Mouse (Mus musculus): ENCODE data around the gene Tbc1d12.
"Not testable (repeated sequence)": the region's sequence is repeated elsewhere in the genome, so short reads cannot be mapped to it uniquely, and the experiment has no call there.

Tbc1d12 gene

GRCm38 (mm10) chr19:38836438-38837170 is at the start of gene Tbc1d12:
Gene Tbc1d12 (plus strand): TSS chr19:38836579.
- DNase-seq, result peak; percentile 89

- DNase-seq, result no peak
Observed at GRCm38 (mm10) chr19:38787756-38788155, 48.6 kb upstream of the Tbc1d12 start.

- DNase-seq, result no peak
Observed at GRCm38 (mm10) chr19:38793563-38794045, 42.8 kb upstream of the Tbc1d12 start.

DNA sequence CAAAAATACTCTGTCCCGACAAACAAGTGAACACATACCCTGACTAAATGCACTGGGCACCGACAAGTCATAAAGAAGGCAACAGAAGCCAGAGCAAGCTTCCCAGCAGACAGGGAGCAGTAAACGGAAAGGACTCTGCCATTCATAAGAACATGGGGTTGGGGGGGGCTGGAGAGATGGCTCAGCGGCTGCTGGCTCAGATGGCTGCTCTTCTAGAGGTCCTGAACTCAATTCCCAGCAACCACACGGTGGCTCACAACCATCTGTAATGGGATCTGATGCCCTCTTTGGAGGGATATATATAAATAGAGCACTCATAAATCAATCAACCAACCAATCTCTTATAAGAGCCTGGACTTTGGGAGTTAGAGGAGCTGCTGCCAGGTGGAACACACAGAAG is 39.8 kb upstream of the Tbc1d12 start:
- DNase-seq, result no peak

DNA sequence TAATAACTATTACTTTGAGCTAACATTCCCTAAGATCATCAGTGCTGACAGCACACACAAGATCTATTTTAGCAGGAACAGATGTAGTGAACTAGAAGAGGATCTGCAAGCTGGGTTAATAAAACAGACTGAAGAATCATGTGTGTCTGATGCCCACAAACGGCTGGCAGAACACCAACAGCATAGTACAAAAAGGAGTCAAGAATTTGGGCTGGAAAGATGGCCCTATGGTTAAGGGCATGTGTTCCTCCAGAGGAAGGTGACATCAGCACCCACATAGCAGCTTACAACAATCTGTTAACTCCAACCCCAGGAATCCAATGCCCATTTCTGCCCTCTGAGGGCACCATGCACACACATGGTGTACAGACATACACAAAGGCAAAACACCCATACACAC is 38.1 kb upstream of the Tbc1d12 start:
- peak; percentile 42 for DNase-seq

GRCm38 (mm10) chr19:38798801-38799200 is 37.6 kb upstream of the Tbc1d12 start:
- peak; percentile 37 for DNase-seq

DNA sequence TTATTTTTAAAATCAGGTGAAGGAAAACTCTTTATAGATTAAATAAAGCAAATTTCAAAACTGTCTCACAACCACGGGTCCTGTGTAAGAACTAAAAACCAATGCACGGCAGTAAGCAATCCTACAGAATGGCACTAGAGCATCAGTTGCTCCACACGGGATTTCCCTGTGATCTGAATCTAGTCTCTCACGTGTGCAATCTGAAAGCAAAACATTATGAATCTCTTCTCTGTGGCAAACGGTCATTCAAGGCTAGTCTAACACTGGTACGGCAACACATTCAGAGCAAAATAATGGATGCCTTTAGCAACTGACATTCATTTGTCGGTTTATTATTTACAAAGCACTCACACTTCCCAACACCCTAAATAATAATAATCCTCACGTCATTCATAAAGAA is 18.2 kb upstream of the Tbc1d12 start:
- no peak for DNase-seq

DNA sequence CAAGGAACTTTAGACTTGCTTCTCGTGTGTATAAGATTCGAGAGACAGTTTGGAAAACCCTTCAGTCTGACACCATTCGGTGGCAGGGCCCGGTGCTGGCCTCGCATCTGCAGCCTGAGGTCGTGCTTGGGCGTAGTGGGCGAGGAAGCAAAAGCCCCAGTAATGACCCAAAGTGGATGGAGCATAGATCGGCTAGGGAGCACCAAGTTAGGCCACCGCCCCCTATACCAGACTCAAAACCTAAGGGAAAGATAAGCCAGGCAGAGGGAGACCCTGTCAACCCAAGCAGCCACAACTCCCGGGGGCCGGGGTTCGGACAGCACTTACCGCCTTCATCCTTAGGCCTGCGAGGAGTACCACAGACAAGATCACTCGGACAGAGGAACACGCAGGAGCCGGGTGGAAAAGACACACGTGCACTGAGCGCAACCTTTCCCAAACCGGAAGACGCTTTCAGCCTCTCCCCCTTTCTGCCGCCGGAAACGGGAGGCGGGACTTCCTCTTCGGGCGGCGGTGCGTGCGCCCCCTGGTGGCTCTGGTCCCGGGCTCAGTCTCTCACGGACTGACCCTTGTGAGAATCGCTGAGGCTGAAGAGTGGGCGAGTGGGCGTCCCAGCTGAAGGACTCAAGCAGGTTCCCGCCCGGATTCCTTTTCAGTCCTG is 17.5 kb upstream of the Tbc1d12 start, which contains the start of gene Noc3l:
Gene Noc3l, minus strand, starts transcription at position 472 of the 661 bp plus-strand sequence.
- peak; percentile 94 for DNase-seq

DNA sequence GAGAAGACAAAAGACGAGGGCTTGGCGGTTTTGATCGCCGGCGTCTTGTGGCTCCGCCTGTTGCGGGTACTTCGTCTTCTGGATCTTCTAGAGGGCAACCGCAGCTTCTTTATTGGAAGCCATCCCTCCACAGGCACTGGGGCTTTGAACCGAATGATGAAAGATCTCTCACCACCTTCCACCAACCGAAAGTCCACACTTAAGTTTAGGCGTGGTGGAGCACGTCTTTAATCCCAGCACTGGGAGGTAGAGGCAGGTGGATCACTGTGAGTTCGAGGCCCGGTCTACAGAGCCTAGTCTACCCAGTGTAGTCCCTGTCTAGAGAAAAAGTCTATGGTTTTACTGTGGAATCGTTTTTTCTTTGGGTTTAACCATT is 17.0 kb upstream of the Tbc1d12 start:
- no peak for DNase-seq

GRCm38 (mm10) chr19:38820186-38820804 is 16.1 kb upstream of the Tbc1d12 start:
- no peak for DNase-seq

DNA sequence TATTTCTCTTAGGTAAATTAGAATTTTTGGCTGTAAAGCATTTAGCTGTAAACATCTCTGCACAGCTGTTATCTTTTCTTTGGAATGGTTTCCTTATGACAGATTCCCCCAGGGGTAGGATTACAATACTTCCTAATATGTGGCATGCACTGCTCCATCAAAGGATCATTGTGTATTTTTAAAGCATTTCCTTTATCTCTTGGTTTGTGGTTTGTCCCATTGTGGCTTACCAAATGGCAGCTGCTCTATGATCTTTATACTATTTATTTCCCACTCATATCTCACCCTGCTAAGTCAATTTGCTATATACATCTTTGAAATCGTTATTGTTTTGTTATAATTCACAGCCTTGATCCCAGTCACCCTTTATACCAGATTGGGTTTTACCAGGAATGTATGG is 3.2 kb upstream of the Tbc1d12 start:
- no peak for DNase-seq

GRCm38 (mm10) chr19:38836084-38836437 is 318 bp upstream of the Tbc1d12 start:
- no peak for DNase-seq

DNA sequence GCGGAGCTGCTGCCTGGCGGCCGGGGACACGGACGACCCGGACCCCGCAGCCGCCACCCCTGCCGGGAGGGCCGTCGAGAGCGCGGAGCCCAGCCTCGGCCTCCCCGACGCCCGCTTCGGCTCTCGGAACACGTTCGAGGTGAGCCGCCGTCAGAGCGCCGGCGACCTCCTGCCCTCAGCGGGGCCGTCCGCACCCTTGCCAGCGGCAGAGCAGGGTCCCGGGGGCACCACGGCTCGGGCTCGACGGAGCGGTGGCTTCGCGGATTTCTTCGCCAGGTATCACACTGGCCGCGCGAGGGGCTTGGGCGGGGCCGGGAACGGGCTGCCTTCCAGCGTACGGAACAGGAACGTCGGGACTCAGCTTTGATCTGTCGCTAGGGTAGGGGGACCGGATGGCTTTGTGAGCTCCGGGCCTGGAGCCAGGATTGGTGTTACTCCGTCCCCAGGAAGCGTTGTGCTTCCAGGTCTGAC is 827 bp downstream of the Tbc1d12 start:
- peak; percentile 9 for DNase-seq

- peak; percentile 9 for DNase-seq
Observed at GRCm38 (mm10) chr19:38844817-38845216, 8.4 kb downstream of the Tbc1d12 start.

- DNase-seq, result no peak
Observed at GRCm38 (mm10) chr19:38846373-38846772, 10.0 kb downstream of the Tbc1d12 start.

GRCm38 (mm10) chr19:38858224-38858623 is 21.8 kb downstream of the Tbc1d12 start:
- DNase-seq, result no peak

- no peak for DNase-seq
Observed at GRCm38 (mm10) chr19:38862523-38862922, 26.1 kb downstream of the Tbc1d12 start.

DNA sequence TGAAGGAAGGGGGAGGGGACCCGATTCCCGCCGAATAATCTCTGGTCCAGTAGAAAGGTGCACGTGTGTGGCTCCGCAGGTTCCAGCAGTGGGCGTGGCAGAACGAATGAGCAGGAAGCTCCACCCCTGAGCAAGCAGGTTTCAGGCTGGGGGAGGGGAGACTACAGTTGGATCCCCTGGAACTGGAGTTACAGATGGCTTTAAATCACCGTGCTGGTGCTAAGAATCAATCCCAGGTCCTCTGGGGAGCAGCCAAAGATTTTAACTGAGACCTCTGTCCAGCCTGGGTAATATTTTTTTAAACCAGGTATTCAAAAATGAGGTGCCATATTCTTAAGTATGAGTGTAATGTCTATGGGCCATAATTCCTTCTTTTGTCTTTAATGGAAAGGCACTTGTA is 38.4 kb downstream of the Tbc1d12 start:
- DNase-seq, result not testable (repeated sequence)

GRCm38 (mm10) chr19:38880300-38880699 is 43.9 kb downstream of the Tbc1d12 start:
- no peak for DNase-seq

GRCm38 (mm10) chr19:38901146-38902135 is 65.1 kb downstream of the Tbc1d12 start:
- no peak for DNase-seq

DNA sequence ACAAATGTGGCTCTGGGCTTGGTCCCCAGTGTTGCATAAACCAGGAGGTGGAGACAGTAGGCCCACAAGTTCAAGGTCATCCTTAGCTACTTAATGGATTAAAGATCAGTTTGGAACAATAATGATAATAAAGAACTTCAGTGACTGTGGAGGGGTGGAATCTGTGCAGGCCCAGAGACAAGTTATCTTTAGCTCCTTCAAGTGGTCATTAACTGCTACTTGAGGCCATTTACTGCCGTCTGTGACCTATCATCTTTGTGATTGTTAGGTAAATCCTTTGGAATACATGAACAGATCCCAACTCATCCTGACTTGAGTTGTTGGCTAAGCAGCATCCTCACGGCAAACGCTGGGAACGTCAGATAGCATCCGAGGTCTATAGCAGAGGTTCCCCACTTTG is 66.1 kb downstream of the Tbc1d12 start:
- DNase-seq, result no peak

GRCm38 (mm10) chr19:38913786-38914185 is 77.4 kb downstream of the Tbc1d12 start:
- DNase-seq, result no peak

- DNase-seq, result no peak
Observed at GRCm38 (mm10) chr19:38914926-38915325, 78.5 kb downstream of the Tbc1d12 start.

Data from right cerebral cortex, adult 18-20 months (tissue).